8 mouse cellular contexts compared by ENCODE assay signal in genomic region chr2:51768298-51769271, GRCm38 (mm10).
DNase-seq lines count a peak whose midpoint lies in the region; ATAC-seq and TF ChIP-seq lines count a peak whose summit lies in the region.

No protein-coding gene starts in this region.

- intact Hi-C loops in left cerebral cortex, adult 2 months (cut with DNase I): loop anchor here (2.0 kb wide), 1 partner anchor 308 kb away; no protein-coding TSS in a partner anchor

- no peak overlapping the region for H3K9ac ChIP-seq in kidney, embryonic 15.5 days
- H3K9ac ChIP-seq in kidney, embryonic 14.5 days (ENCODE audit: low read depth, low read length): no peak overlapping the region
- H3K9ac ChIP-seq in stomach, postnatal 0 days (ENCODE audit: low read length): no peak overlapping the region

- no peak for ATAC-seq in kidney, embryonic 15.5 days (replicated peaks; ENCODE audit: low FRiP score)
- no peak for ATAC-seq in kidney, embryonic 14.5 days (ENCODE audit: low FRiP score, low TSS enrichment)
- ATAC-seq in stomach, postnatal 0 days (ENCODE audit: low FRiP score, low TSS enrichment): no peak

- TF ChIP-seq EP300 in stomach, postnatal 0 days (optimal IDR thresholded peaks at IDR 0.05): no peak

- TF ChIP-seq CTCF in left cerebral cortex, adult 2 months (IDR thresholded peaks at IDR 0.05): no peak
- TF ChIP-seq CTCF in stomach, postnatal 0 days (IDR thresholded peaks at IDR 0.05; ENCODE audit: low read depth): no peak

- 0 out of 2 replicates have a peak, but pooled peaks cover 9% of the 10 kb centered on the region for H3K4me1 ChIP-seq in kidney, embryonic 15.5 days
- H3K4me1 ChIP-seq in kidney, embryonic 14.5 days (ENCODE audit: control insufficient read depth, insufficient read depth, low read length): no peaks in the 10 kb centered on the region
- no peaks in the 10 kb centered on the region for H3K4me1 ChIP-seq in stomach, postnatal 0 days (replicated peaks; ENCODE audit: control insufficient read depth, insufficient read depth)

- H3K27me3 ChIP-seq in kidney, embryonic 15.5 days: no peaks in the 10 kb centered on the region
- no peaks in the 10 kb centered on the region for H3K27me3 ChIP-seq in kidney, embryonic 14.5 days (ENCODE audit: control insufficient read depth, insufficient read depth, low read length)
- no peaks in the 10 kb centered on the region for H3K27me3 ChIP-seq in stomach, postnatal 0 days (ENCODE audit: control insufficient read depth, insufficient read depth, low read length)

- DNase-seq in gastrocnemius, adult 8-10 months (ENCODE audit: low spot score in 2 of 2): peak; percentile 67 to 74
- peak; percentile 40 to 48 for DNase-seq in left cerebral cortex, adult 2 months (ENCODE audit: extremely low spot score in 1 of 2, low spot score in 2 of 2)
- DNase-seq in right cerebral cortex, postnatal 4 days: peak; percentile 58
- no peak for DNase-seq in stomach, postnatal 0 days (ENCODE audit: low spot score)
- no peak for DNase-seq in liver
- no peak for DNase-seq in lung, postnatal 4 days

- WGBS in kidney, embryonic 15.5 days: 63% methylated on average over 12 of the region's 12 CpGs
- 71% methylated on average over 12 of the region's 12 CpGs for WGBS in kidney, embryonic 14.5 days
- WGBS in stomach, postnatal 0 days: 62% methylated on average over 12 of the region's 12 CpGs

- H3K36me3 ChIP-seq in kidney, embryonic 15.5 days: no peaks in the 10 kb centered on the region
- no peaks in the 10 kb centered on the region for H3K36me3 ChIP-seq in kidney, embryonic 14.5 days (ENCODE audit: control insufficient read depth, insufficient read depth, low read length)
- H3K36me3 ChIP-seq in stomach, postnatal 0 days (ENCODE audit: control insufficient read depth, insufficient read depth, low read length): no peaks in the 10 kb centered on the region

- peak overlapping the region; percentile 28; the same call in 1 of the 2 replicates for H3K27ac ChIP-seq in kidney, embryonic 15.5 days
- H3K27ac ChIP-seq in kidney, embryonic 14.5 days (ENCODE audit: low read depth, low read length): no peak overlapping the region
- H3K27ac ChIP-seq in left cerebral cortex, adult 2 months: no peak overlapping the region
- no peak overlapping the region for H3K27ac ChIP-seq in stomach, postnatal 0 days (replicated peaks)

- H3K9me3 ChIP-seq in kidney, embryonic 15.5 days (replicated peaks): no peaks in the 10 kb centered on the region
- H3K9me3 ChIP-seq in kidney, embryonic 14.5 days (ENCODE audit: control insufficient read depth, low read length): no peaks in the 10 kb centered on the region
- no peaks in the 10 kb centered on the region for H3K9me3 ChIP-seq in stomach, postnatal 0 days (ENCODE audit: control insufficient read depth, low read length)

- H3K4me2 ChIP-seq in kidney, embryonic 15.5 days: no peak overlapping the region
- no peak overlapping the region for H3K4me2 ChIP-seq in kidney, embryonic 14.5 days (replicated peaks; ENCODE audit: low read depth, low read length)
- H3K4me2 ChIP-seq in stomach, postnatal 0 days (replicated peaks; ENCODE audit: low read depth): no peak overlapping the region

- H3K4me3 ChIP-seq in kidney, embryonic 15.5 days (replicated peaks): no peak overlapping the region
- no peak overlapping the region for H3K4me3 ChIP-seq in kidney, embryonic 14.5 days (ENCODE audit: low read length)
- no peak overlapping the region for H3K4me3 ChIP-seq in left cerebral cortex, adult 2 months
- no peak overlapping the region for H3K4me3 ChIP-seq in stomach, postnatal 0 days (ENCODE audit: low read depth, low read length)

Comparison
In these comparisons a context has a peak if more than half of its experiments do, and no peak if none do; other contexts are left out.
1. DNase-seq: peak in gastrocnemius, adult 8-10 months (2 of 2), left cerebral cortex, adult 2 months (2 of 2) and right cerebral cortex, postnatal 4 days (single experiment); none in stomach, postnatal 0 days (single experiment), liver (single experiment) and lung, postnatal 4 days (0 of 2).